Mouse (Mus musculus): ENCODE data around the gene Hist1h2be. TPM values are rescaled to one million over a fixed set of nuclear protein-coding genes. Genes with fewer than 3 reads are reported as not detected.
"Not testable (repeated sequence)": the region's sequence is repeated elsewhere in the genome, so short reads cannot be mapped to it uniquely, and the experiment has no call there.

The Hist1h2be gene
- polyA plus RNA-seq, 1 experiment, result 4.2 TPM

DNA sequence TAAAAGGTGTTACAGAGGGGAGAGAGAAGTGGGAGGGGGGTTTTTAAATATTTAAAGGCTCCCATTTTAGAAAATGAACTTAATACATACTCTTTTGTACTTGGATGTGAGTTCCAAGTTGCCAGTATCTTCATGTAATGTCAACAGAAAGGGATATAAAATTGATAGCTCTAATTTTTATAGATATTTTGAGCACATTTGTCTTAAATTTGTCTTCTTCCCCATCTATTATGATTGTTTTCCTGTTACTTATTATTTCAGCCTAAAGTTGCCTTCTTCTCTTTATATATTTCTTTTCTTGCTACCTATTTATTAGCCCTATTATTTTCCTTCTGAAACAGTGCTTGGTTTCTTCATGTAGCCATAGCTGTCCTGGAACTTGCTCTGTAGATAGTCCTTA, 68.0 kb downstream of the Hist1h2be start, which contains the start of gene Hist1h1d:
Gene Hist1h1d, plus strand, starts transcription at position 301 of the 400 bp plus-strand sequence.
- no peak for DNase-seq
- Histone ChIP-seq H3K4me3 (replicated peaks; ENCODE audit: insufficient read depth, low read depth, low read length) (no peak within 1 kb of the TSS), H3K27ac (ENCODE audit: insufficient read depth, low read length) (no peak within 1 kb of the TSS), H3K4me1 (ENCODE audit: control insufficient read depth, insufficient read depth, low read length) (peaks cover 2% of the 10 kb centered on the region; the same call in 1 of the 2 replicates), H3K27me3 (ENCODE audit: control insufficient read depth, insufficient read depth, low read length) (no peaks in the 10 kb centered on the region)
- TF ChIP-seq CTCF (IDR thresholded peaks at IDR 0.05; ENCODE audit: borderline replicate concordance, insufficient read depth, low read depth, low read length), result no peak
- TF ChIP-seq POLR2A (IDR thresholded peaks at IDR 0.05; ENCODE audit: borderline replicate concordance, insufficient read depth, low read length), result no peak

- 43% methylated on average over 8 of the region's 8 CpGs for WGBS
- H3K4me3 ChIP-seq (replicated peaks; ENCODE audit: insufficient read depth, low read depth, low read length), result peak overlapping the region; percentile 42
- H3K27ac ChIP-seq (ENCODE audit: insufficient read depth, low read length), result no peak overlapping the region
- TF ChIP-seq POLR2A (IDR thresholded peaks at IDR 0.05; ENCODE audit: borderline replicate concordance, insufficient read depth, low read length) (no peak), CTCF (IDR thresholded peaks at IDR 0.05; ENCODE audit: borderline replicate concordance, insufficient read depth, low read depth, low read length) (no peak)
- H3K4me1 ChIP-seq (ENCODE audit: control insufficient read depth, insufficient read depth, low read length), result peaks cover 2% of the 10 kb centered on the region; the same call in 1 of the 2 replicates
- no peak for DNase-seq
- H3K27me3 ChIP-seq (ENCODE audit: control insufficient read depth, insufficient read depth, low read length), result no peaks in the 10 kb centered on the region
These were observed 68.7 kb downstream of the Hist1h2be start for GRCm38 (mm10) chr13:23551931-23552914.

DNA sequence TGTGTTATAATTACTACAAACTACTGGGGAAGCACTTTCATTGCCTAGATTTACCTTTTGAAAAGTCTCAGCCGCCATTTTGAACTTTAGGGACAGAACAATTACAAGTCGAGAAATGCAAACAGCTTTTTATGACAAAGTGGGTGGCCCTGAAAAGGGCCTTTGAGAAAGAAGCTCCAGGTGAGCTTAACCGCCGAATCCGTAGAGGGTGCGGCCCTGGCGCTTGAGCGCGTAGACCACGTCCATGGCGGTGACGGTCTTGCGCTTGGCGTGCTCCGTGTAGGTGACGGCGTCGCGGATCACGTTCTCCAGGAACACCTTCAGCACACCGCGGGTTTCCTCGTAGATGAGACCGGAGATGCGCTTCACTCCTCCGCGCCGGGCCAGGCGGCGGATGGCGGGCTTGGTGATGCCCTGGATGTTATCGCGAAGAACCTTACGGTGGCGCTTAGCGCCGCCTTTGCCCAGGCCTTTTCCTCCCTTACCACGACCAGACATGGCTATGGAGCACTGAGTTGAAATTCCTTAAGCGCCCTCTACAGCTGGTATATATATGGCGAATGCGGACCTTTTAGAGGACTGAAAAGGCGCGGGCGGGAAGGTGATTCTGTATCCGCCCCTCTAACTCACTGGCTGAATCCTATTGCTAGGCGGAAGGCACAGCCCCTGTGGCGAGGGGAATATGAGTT, 69.6 kb downstream of the Hist1h2be start, which contains the start of gene Hist1h4f:
Gene Hist1h4f, minus strand, starts transcription at position 503 of the 689 bp plus-strand sequence.
- H3K27ac ChIP-seq (ENCODE audit: insufficient read depth, low read length), result 0 out of 2 replicates have a peak within 1 kb of the TSS, but pooled peaks have one; percentile 3
- H3K27me3 ChIP-seq (ENCODE audit: control insufficient read depth, insufficient read depth, low read length); H3K4me1 ChIP-seq (ENCODE audit: control insufficient read depth, insufficient read depth, low read length): not testable (repeated sequence)
- TF ChIP-seq CTCF (IDR thresholded peaks at IDR 0.05; ENCODE audit: borderline replicate concordance, insufficient read depth, low read depth, low read length) (peak; percentile 12; the same call in 1 of the 2 replicates), POLR2A (IDR thresholded peaks at IDR 0.05; ENCODE audit: borderline replicate concordance, insufficient read depth, low read length) (peak; percentile 91; the same call in 1 of the 2 replicates)
- DNase-seq, result peak; percentile 88 to 92
- WGBS, result under 1% methylated on average over 47 of the region's 47 CpGs
- H3K4me3 ChIP-seq (replicated peaks; ENCODE audit: insufficient read depth, low read depth, low read length), result peak within 1 kb of the TSS; percentile 42

DNA sequence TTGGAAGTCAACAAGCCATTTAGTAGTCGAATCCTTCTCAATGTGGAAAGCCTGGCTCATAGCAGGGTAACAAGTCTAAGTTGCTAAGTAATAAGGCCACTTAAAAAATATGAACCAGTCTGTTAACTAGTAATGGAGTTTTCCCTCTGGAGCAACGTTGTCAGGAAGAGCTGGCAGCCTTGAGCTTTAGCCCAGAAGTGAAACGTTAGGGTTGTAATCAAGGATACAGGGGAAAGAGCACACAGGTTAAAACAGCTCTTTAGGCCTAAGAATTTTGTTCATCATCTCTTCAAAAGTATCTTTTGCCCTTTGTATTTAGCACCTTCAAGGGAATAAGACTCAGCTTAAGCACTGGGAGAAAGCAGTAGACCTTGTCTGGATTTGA, 70.2 kb downstream of the Hist1h2be start:
- DNase-seq, result no peak
- Histone ChIP-seq H3K27me3 (ENCODE audit: control insufficient read depth, insufficient read depth, low read length) (no peaks in the 10 kb centered on the region), H3K4me1 (ENCODE audit: control insufficient read depth, insufficient read depth, low read length) (no peaks in the 10 kb centered on the region; the same call in 1 of the 2 replicates), H3K27ac (ENCODE audit: insufficient read depth, low read length) (no peak overlapping the region), H3K4me3 (replicated peaks; ENCODE audit: insufficient read depth, low read depth, low read length) (no peak overlapping the region)
- 15% methylated on average over 3 of the region's 3 CpGs for WGBS
- TF ChIP-seq CTCF (IDR thresholded peaks at IDR 0.05; ENCODE audit: borderline replicate concordance, insufficient read depth, low read depth, low read length) (no peak), POLR2A (IDR thresholded peaks at IDR 0.05; ENCODE audit: borderline replicate concordance, insufficient read depth, low read length) (no peak)

- H3K27me3 ChIP-seq (ENCODE audit: control insufficient read depth, insufficient read depth, low read length), result no peaks in the 10 kb centered on the region
- DNase-seq, result no peak
- H3K27ac ChIP-seq (ENCODE audit: insufficient read depth, low read length), result no peak overlapping the region
- H3K4me1 ChIP-seq (ENCODE audit: control insufficient read depth, insufficient read depth, low read length), result no peaks in the 10 kb centered on the region
- 80% methylated on average over 5 of the region's 5 CpGs for WGBS
- no peak overlapping the region for H3K4me3 ChIP-seq (replicated peaks; ENCODE audit: insufficient read depth, low read depth, low read length)
- TF ChIP-seq CTCF (IDR thresholded peaks at IDR 0.05; ENCODE audit: borderline replicate concordance, insufficient read depth, low read depth, low read length) (no peak), POLR2A (IDR thresholded peaks at IDR 0.05; ENCODE audit: borderline replicate concordance, insufficient read depth, low read length) (no peak)
These were observed 74.2 kb downstream of the Hist1h2be start for GRCm38 (mm10) chr13:23546694-23547093.

DNA sequence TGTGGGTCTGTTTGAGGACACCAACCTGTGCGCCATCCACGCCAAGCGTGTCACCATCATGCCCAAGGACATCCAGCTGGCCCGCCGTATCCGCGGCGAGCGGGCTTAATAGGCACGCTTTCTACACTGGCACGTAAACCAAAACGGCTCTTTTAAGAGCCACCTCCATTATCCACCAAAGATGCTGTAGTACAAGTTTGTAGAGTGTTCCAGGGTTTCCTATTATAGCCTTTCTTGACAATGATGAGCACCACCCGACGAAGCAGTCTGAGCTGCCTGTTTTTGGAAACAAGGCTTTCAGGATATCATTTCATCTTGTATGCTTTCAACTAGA, 76.2 kb downstream of the Hist1h2be start:
- peak overlapping the region; percentile 15 for H3K4me3 ChIP-seq (replicated peaks; ENCODE audit: insufficient read depth, low read depth, low read length)
- H3K27me3 ChIP-seq (ENCODE audit: control insufficient read depth, insufficient read depth, low read length); H3K27ac ChIP-seq (ENCODE audit: insufficient read depth, low read length); H3K4me1 ChIP-seq (ENCODE audit: control insufficient read depth, insufficient read depth, low read length): not testable (repeated sequence)
- WGBS, result 1% methylated on average over 13 of the region's 14 CpGs
- DNase-seq, result peak in 1 of 2 experiments; percentile 49

- H3K4me3 ChIP-seq (replicated peaks; ENCODE audit: insufficient read depth, low read depth, low read length), result peak within 1 kb of the TSS; percentile 64
- no peaks in the 10 kb centered on the region for H3K4me1 ChIP-seq (ENCODE audit: control insufficient read depth, insufficient read depth, low read length)
- TF ChIP-seq CTCF (IDR thresholded peaks at IDR 0.05; ENCODE audit: borderline replicate concordance, insufficient read depth, low read depth, low read length) (no peak), POLR2A (IDR thresholded peaks at IDR 0.05; ENCODE audit: borderline replicate concordance, insufficient read depth, low read length) (peak; percentile 84; the same call in 1 of the 2 replicates)
- WGBS, result under 1% methylated on average over 29 of the region's 45 CpGs
- peak; percentile 82 to 92 for DNase-seq
- H3K27me3 ChIP-seq (ENCODE audit: control insufficient read depth, insufficient read depth, low read length), result no peaks in the 10 kb centered on the region
- H3K27ac ChIP-seq (ENCODE audit: insufficient read depth, low read length), result peak within 1 kb of the TSS; percentile 86; the same call in 1 of the 2 replicates
These were observed 76.7 kb downstream of the Hist1h2be start, which contains the start of gene Hist1h3f for GRCm38 (mm10) chr13:23543965-23544786. Gene Hist1h3f, plus strand, starts transcription at chr13:23544052.

DNA sequence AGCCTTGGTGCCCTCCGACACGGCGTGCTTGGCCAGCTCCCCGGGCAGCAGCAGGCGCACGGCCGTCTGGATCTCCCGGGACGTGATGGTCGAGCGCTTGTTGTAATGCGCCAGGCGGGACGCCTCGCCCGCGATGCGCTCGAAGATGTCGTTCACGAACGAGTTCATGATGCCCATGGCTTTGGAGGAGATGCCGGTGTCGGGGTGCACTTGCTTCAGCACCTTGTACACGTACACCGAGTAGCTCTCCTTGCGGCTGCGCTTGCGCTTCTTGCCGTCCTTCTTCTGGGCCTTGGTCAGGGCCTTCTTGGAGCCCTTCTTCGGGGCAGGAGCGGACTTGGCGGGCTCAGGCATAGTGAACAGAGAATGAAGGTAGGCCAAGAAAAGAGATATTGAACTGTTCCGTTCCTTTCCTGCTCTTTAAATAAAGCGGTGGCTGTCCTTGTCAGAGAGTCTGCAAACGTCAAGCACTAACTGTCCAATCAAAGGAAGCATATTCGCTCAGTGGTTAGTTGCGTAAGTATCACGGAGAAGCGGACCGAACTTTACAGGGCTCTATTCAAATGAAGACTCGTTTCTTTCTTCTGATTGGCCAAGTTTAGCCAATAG, 77.8 kb downstream of the Hist1h2be start, which contains the start of gene Hist1h2bh:
Gene Hist1h2bh, minus strand, starts transcription at position 394 of the 609 bp plus-strand sequence.
- peak within 1 kb of the TSS; percentile 64 for H3K4me3 ChIP-seq (replicated peaks; ENCODE audit: insufficient read depth, low read depth, low read length)
- H3K27ac ChIP-seq (ENCODE audit: insufficient read depth, low read length); H3K4me1 ChIP-seq (ENCODE audit: control insufficient read depth, insufficient read depth, low read length); H3K27me3 ChIP-seq (ENCODE audit: control insufficient read depth, insufficient read depth, low read length): not testable (repeated sequence)
- WGBS, result under 1% methylated on average over 40 of the region's 42 CpGs
- DNase-seq, result peak; percentile 62 to 76

DNA sequence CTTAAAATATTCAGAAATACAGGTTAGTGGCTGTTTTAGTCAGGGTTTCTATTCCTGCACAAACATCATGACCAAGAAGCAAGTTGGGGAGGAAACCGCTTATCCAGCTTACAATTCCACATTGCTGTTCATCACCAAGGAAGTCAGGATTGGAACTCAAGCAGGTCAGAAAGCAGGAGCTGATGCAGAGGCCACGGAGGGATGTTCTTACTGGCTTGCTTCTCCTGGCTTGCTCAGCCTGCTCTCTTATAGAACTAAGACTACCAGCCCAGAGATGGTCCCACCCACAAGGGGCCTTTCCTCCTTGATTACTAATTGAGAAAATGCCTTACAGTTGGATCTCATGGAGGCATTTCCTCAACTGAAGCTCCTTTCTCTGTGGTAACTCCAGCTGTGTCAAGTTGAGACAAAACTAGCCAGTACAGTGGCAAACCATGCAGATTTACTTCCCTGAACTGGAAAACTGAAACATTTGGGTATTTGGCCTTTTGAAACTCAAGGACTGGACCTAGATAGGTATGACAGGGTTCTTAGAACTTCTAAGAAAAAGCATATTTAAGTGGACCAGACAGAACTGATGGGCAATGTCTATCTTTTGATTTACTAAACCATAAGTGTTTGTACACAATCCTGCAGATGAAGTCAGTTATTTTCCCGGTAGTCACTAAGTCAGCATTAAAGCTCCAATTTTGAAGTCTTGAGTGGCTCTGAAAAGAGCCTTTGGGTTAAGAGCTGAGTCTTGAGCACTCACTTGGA, 78.5 kb downstream of the Hist1h2be start:
- H3K27me3 ChIP-seq (ENCODE audit: control insufficient read depth, insufficient read depth, low read length); H3K4me3 ChIP-seq (replicated peaks; ENCODE audit: insufficient read depth, low read depth, low read length); H3K27ac ChIP-seq (ENCODE audit: insufficient read depth, low read length); H3K4me1 ChIP-seq (ENCODE audit: control insufficient read depth, insufficient read depth, low read length); DNase-seq: not testable (repeated sequence)
- WGBS, result 19% methylated on average over 3 of the region's 3 CpGs

Data from cerebellum, adult 2 months (tissue).